Mouse (Mus musculus) kidney, adult 2 months (tissue): ENCODE measurements at regions not wholly inside any gene's neighbourhood (a gene's known extent, or its start where the extent isn't known, plus 50 kb on each side); places are given as distances from the start of the nearest gene placed in this dataset.

Experiments
- CTCF ChIP-seq: fragments of 200-500 bp; conservative IDR thresholded peaks from 2 replicates; pipeline ENCODE4 v1.5.1; 2011; ENCODE audit warnings: low read depth, mild to moderate bottlenecking, control low read depth, low read length, moderate library complexity, mixed read lengths; ENCODE audit not compliant: insufficient read depth, insufficient read length
- POLR2A ChIP-seq: fragments of 200-500 bp; IDR thresholded peaks from one replicate; pipeline ENCODE4 v1.6.1; 2011; ENCODE audit warnings: low read depth, low read length, control low read depth

DNA sequence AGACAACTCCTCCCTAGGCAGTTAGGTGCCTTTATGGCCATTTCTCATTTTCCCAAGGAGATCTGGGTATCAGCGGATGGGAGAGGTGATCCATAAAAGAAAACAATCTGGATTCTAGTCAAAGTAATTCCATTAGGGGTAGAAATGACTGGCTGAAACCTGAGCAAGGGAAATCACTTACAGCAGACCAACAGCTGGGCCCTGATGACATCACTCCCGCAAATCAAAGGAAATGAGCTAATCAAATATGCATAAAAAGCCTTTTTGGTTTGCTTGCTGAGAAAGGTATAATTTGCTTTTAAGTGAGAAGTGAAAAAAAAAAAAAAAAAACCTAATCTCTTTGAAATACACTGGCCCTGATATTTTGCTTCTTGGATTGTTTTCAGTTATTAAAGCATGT is 506.2 kb downstream of the Ebf1 start:
- TF ChIP-seq POLR2A (no peak), CTCF (no peak)
